Mouse (Mus musculus) urinary bladder, postnatal 10 days (tissue): ENCODE results near the gene Prl6a1.

Experiments
- DNase-seq: peaks from one replicate; pipeline ENCODE4 v3.0.0; 2022; ENCODE audit warnings: low spot score

Gene Prl6a1

DNA sequence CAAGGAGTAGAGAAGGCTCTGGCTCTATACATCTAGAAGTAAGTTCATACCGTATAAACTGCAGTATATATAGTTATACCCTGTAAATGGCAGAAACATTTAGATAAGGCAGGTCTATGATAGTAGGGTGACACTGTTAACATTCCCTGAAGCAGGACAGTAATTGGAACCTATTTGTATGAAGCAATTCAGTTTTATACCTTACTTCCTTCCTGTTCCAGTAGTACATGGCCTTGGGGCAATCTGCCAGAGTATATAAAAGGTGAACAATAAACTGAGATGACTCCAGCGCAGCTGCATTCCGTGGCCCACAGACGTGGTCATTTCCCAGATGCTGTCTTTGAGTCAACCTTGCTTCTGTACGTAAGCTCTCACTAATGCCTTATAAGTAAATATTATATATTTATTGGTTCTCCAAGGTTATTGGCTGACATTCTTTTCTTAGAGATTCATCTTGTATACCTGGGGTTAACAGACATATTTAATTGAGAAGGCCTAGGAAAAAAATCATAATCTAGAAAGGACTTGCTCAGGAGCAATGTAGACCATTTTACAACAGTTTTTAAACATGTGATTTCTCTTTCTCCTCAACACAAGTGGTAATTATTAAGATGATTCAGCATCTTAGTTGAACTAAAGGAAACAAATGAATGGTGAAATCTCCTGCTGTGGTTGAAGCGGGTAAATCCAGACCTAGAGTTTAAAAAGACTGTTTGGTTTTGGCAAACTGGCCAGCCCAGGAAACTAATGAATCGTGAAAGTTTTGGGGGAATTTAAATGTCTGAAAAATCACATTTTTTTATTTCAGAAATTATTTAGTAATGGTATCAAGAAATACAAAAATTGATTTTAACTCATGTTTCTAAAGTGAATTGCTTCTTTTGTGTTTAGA, at the start of gene Prl6a1:
Gene Prl6a1, plus strand, starts transcription at position 294 of the 892 bp plus-strand sequence.
- no peak for DNase-seq

DNA sequence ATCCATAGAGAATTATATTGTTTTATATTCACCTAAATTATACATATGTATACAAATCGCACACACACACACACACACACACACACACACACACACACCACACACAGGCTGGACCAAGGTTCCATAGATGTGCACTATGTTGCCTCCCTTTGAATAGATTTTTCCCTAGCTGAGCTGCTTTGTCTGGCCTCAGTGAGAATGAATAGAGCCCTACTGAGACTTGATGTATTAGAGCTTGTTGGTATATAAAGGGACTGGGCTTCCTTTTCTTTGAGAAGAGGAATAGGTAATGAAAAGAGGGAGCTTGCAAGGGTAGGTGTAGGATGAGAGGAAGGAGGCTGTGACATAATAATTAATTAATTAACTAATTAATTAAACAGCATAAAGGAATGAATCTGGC, 22.6 kb downstream of the Prl6a1 start:
- DNase-seq, result no peak

DNA sequence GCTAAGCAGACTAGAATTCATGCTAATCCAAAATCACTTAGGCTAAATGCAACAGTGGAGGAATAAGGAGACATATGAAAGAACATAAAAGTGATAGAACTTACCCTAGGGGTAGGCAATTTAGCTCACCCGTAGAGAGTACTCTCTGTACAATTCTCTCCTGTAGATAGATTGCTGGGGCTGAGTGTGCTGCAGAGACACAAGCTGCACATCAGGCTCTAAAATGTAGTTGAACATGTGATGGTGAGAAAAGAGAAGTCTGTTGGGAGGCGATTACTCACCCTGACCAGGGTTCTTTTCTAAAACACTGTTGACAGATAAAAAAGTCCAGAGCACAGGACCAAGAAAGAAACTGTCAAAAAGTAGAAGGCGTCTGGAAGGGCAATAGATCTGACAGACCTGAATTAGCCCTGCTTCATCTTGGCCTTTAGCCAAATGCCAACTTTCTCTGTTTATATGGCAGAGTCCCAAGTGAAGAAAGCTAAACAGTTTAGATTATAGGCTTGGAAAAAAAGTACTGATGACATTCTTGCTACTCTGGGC, 30.4 kb downstream of the Prl6a1 start:
- no peak for DNase-seq

DNA sequence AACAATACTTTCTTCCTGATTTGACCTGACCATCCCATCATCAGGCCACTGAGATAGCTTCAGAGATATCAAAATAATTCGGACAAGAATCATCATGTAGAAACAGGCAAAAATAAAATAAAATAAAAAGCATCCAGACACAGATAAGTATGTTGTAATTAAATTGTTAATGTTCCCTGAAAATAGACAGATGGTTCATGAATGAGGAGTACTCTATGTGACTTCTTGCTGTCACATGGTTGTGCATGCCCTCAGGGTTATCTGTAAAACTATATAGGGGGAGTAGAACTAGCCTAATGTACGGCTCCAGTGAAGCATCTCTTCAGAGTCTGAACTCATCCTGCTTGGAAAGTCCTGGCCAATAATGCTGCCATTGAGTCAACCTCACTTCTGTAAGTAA, 32.9 kb downstream of the Prl6a1 start, which contains the start of gene Prl8a2:
Gene Prl8a2, plus strand, starts transcription at position 301 of the 400 bp plus-strand sequence.
- DNase-seq, result no peak
